Mouse (Mus musculus) ES-Bruce4 (cell line): ENCODE results near the gene Chst2.

ENCODE experiments used
- CTCF ChIP-seq: IDR thresholded peaks from one replicate; pipeline ENCODE4 v1.8.1; 2011; ENCODE audit warnings: low read depth, low read length
- POLR2A ChIP-seq: IDR thresholded peaks from one replicate; pipeline ENCODE4 v1.8.1; 2011; ENCODE audit warnings: low read length; ENCODE audit not compliant: insufficient read depth

DNA sequence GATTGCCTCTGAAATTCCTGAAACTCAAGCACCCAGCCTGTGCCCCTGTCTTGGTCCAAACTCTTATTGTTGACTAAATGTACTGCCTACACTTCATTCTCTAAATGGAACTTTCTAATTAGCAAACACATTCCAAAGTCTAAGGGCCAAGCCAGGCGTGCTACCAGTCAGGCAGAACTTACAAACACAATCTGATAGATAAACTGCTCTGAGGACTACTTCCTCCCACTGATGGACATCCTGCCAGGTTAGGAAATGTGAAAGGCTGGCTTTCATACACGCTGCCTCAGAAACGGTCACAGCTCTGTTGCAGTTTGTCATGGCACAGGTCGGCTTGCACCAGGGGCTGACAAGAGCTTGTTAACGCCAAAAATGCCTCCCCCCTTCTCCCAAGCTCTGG, 4.8 kb downstream of the Chst2 start:
- TF ChIP-seq POLR2A (no peak), CTCF (no peak)
